Mouse (Mus musculus) thymus, postnatal 14 days (tissue): ENCODE results near the gene Rfc2.

Experiments used
- DNase-seq: peaks from one replicate; pipeline ENCODE4 v3.0.0; 2021

Gene Rfc2

GRCm38 (mm10) chr5:134567445-134567844, 13.7 kb upstream of the Rfc2 start:
- no peak for DNase-seq

GRCm38 (mm10) chr5:134568030-134568429, 13.1 kb upstream of the Rfc2 start:
- DNase-seq, result no peak

- no peak for DNase-seq
Measured at GRCm38 (mm10) chr5:134568964-134569491, 12.1 kb upstream of the Rfc2 start.

- peak; percentile 31 for DNase-seq
Measured at GRCm38 (mm10) chr5:134571730-134572507, 9.2 kb upstream of the Rfc2 start.

- no peak for DNase-seq
Measured at GRCm38 (mm10) chr5:134572508-134573214, 8.5 kb upstream of the Rfc2 start.

- no peak for DNase-seq
Measured at GRCm38 (mm10) chr5:134575833-134576232, 5.3 kb upstream of the Rfc2 start.

GRCm38 (mm10) chr5:134576517-134577220, 4.5 kb upstream of the Rfc2 start:
- DNase-seq, result no peak

GRCm38 (mm10) chr5:134577534-134577933, 3.6 kb upstream of the Rfc2 start:
- no peak for DNase-seq

GRCm38 (mm10) chr5:134579135-134579534, 2.0 kb upstream of the Rfc2 start:
- no peak for DNase-seq

GRCm38 (mm10) chr5:134582221-134582907, 1.2 kb downstream of the Rfc2 start:
- DNase-seq, result peak; percentile 98

- peak; percentile 16 for DNase-seq
Measured at GRCm38 (mm10) chr5:134583006-134583883, 2.1 kb downstream of the Rfc2 start.

- DNase-seq, result no peak
Measured at GRCm38 (mm10) chr5:134583884-134584213, 2.7 kb downstream of the Rfc2 start.

GRCm38 (mm10) chr5:134584798-134585197, 3.6 kb downstream of the Rfc2 start:
- DNase-seq, result no peak

- no peak for DNase-seq
Measured at GRCm38 (mm10) chr5:134589900-134590299, 8.7 kb downstream of the Rfc2 start.

- no peak for DNase-seq
Measured at GRCm38 (mm10) chr5:134592026-134592581, 10.9 kb downstream of the Rfc2 start.

GRCm38 (mm10) chr5:134593093-134593492, 11.9 kb downstream of the Rfc2 start:
- no peak for DNase-seq

GRCm38 (mm10) chr5:134597711-134598110, 16.5 kb downstream of the Rfc2 start:
- no peak for DNase-seq

- DNase-seq, result no peak
Measured at GRCm38 (mm10) chr5:134604376-134604775, 23.2 kb downstream of the Rfc2 start.

GRCm38 (mm10) chr5:134606314-134606713, 25.1 kb downstream of the Rfc2 start:
- DNase-seq, result peak; percentile 21

- DNase-seq, result peak; percentile 18
Measured at GRCm38 (mm10) chr5:134607121-134607520, 26.0 kb downstream of the Rfc2 start.

- no peak for DNase-seq
Measured at GRCm38 (mm10) chr5:134609916-134610643, 28.9 kb downstream of the Rfc2 start.
